In genomic region chr4:130177087-130177486, GRCm38 (mm10) we compare ENCODE assay signal across 12 mouse cellular contexts. TPM values are rescaled to one million over a fixed set of nuclear protein-coding genes. Genes with fewer than 3 reads are reported as not detected.
A peak's percentile ranks its signal among the peaks of the same experiment; 100 is the strongest.
DNase-seq lines count a peak whose midpoint lies in the region; ATAC-seq and TF ChIP-seq lines count a peak whose summit lies in the region.
"Had no signal": no experiment of that assay in that cellular context is flagged by ENCODE, and none has a peak within 500 bp of the region (broad histone marks: within the 10 kb centered on the region; RNA-seq: fewer than 3 reads in every experiment).

No protein-coding gene starts in this region.

- peak overlapping the region; percentile 40 to 62; a peak in 3 of 4 replicates for H3K27ac ChIP-seq in heart, embryonic 14.5 days (replicated peaks in 1 of 2; ENCODE audit: control insufficient read depth in 1 of 2, insufficient read depth in 1 of 2, low read depth in 2 of 2, low read length in 2 of 2)
- no peak overlapping the region for H3K27ac ChIP-seq in layer of hippocampus, adult 2 months

- ATAC-seq in heart, embryonic 14.5 days (ENCODE audit: insufficient number of reproducible peaks, insufficient read depth, low FRiP score, low read depth), result peak; percentile 18
- ATAC-seq in CD4-positive, CD25-positive, alpha-beta regulatory T cell, adult 4 months, result no peak

- TF ChIP-seq CTCF in layer of hippocampus, adult 2 months (conservative IDR thresholded peaks at IDR 0.05), result no peak

- no peak overlapping the region for H3K4me2 ChIP-seq in heart, embryonic 14.5 days (ENCODE audit: low read length)

- peak; percentile 79 for DNase-seq in 3134 (ENCODE audit: extremely low read depth, insufficient read length, low spot score)
- peak; percentile 89 for DNase-seq in adrenal gland, adult 2 months
- peak; percentile 65 to 81 for DNase-seq in kidney, postnatal 25 days
- no peak for DNase-seq in cerebellum, postnatal 36 days
- no peak for DNase-seq in retina, embryonic 14.5 days (ENCODE audit: low spot score)
- no peak for DNase-seq in layer of hippocampus, adult 2 months (ENCODE audit: low spot score in 2 of 2)
- DNase-seq: cerebellum, postnatal 25 days had no signal

- no peaks in the 10 kb centered on the region for H3K36me3 ChIP-seq in heart, embryonic 14.5 days (ENCODE audit: control insufficient read depth, insufficient read depth, low read length)

- 15% methylated on average over 4 of the region's 4 CpGs for WGBS in heart, embryonic 14.5 days

- H3K4me1 ChIP-seq in heart, embryonic 14.5 days (ENCODE audit: control insufficient read depth in 2 of 2, insufficient read depth in 2 of 2, low read length in 2 of 2), result peaks cover 54 to 67% of the 10 kb centered on the region in 2 experiments

- H3K27me3 ChIP-seq in heart, embryonic 14.5 days (ENCODE audit: control insufficient read depth, insufficient read depth, low read length), result no peaks in the 10 kb centered on the region

- no peak overlapping the region for H3K4me3 ChIP-seq in heart, embryonic 14.5 days (ENCODE audit: control insufficient read depth in 1 of 2, insufficient read depth in 1 of 2, low read depth in 1 of 2, low read length in 2 of 2)
- no peak overlapping the region for H3K4me3 ChIP-seq in layer of hippocampus, adult 2 months

- H3K9ac ChIP-seq in heart, embryonic 14.5 days (ENCODE audit: low read length), result peak overlapping the region; percentile 39; the same call in 1 of the 2 replicates

- no peaks in the 10 kb centered on the region for H3K9me3 ChIP-seq in heart, embryonic 14.5 days (ENCODE audit: control insufficient read depth, low read length)

RNA-seq across cellular contexts. Expression of gene Tinagl1, which starts 2.2 kb away (rescaled TPM):
- total RNA-seq in adrenal gland, adult 2 months (2021), result 100 to 1,000 TPM; 115 to 136 TPM
- 311 and 341 TPM in 2 replicates for polyA plus RNA-seq in adrenal gland, adult 2 months (2012; rRNA removed)
- polyA plus RNA-seq in heart, embryonic 14.5 days (2014; fragmentation: Nextera tagmentation; extraction: Ambion mirVana), result 31.5 and 34.4 TPM in 2 replicates
- polyA plus RNA-seq in CD4-positive, CD25-positive, alpha-beta regulatory T cell, adult 4 months (2017; shearing (Covaris generic)), result not detected
- total RNA-seq in layer of hippocampus, adult 2 months (2021), result 10 to 100 TPM in 1 of 2 experiments, 1 to 10 TPM in 1; 9.1 to 11.7 TPM

RNA-seq across cellular contexts. Expression of gene Hcrtr1, which starts 37.9 kb away (rescaled TPM):
- total RNA-seq in adrenal gland, adult 2 months (2021), result under 1 TPM; 0.69 to 0.86 TPM
- polyA plus RNA-seq in adrenal gland, adult 2 months (2012; rRNA removed), result 7.6 and 10.5 TPM in 2 replicates
- polyA plus RNA-seq in heart, embryonic 14.5 days (2014; fragmentation: Nextera tagmentation; extraction: Ambion mirVana), result 0.15 TPM in 1 of 2 replicates, not detected in the other
- not detected for polyA plus RNA-seq in CD4-positive, CD25-positive, alpha-beta regulatory T cell, adult 4 months (2017; shearing (Covaris generic))
- 1 to 10 TPM; 2.7 to 2.8 TPM for total RNA-seq in layer of hippocampus, adult 2 months (2021)
- total RNA-seq: neutrophil, adult 5-6 weeks had no signal

RNA-seq across cellular contexts. Expression of gene Gm853, which starts 45.1 kb away (rescaled TPM):
- not detected for total RNA-seq in adrenal gland, adult 2 months (2021)
- polyA plus RNA-seq in adrenal gland, adult 2 months (2012; rRNA removed), result not detected in 2 replicates
- not detected in 2 replicates for polyA plus RNA-seq in heart, embryonic 14.5 days (2014; fragmentation: Nextera tagmentation; extraction: Ambion mirVana)
- not detected for polyA plus RNA-seq in CD4-positive, CD25-positive, alpha-beta regulatory T cell, adult 4 months (2017; shearing (Covaris generic))
- under 1 TPM in 1 of 2 experiments, not detected in 1; 0.15 TPM for total RNA-seq in layer of hippocampus, adult 2 months (2021)
- total RNA-seq: neutrophil, adult 5-6 weeks had no signal
- polyA plus RNA-seq: gonadal fat pad, adult 2 months; liver, embryonic 16.5 days had no signal

Comparison
In these comparisons a context has a peak if more than half of its experiments do, and no peak if none do; other contexts are left out.
1. DNase-seq: peak in 3134 (single experiment), adrenal gland, adult 2 months (single experiment) and kidney, postnatal 25 days (2 of 2); none in cerebellum, postnatal 36 days (0 of 2), retina, embryonic 14.5 days (single experiment) and layer of hippocampus, adult 2 months (0 of 2).
2. RNA of gene Tinagl1, which starts 2.2 kb away (polyA plus RNA-seq): 311 to 341 TPM in adrenal gland, adult 2 months and 31.5 to 34.4 TPM in heart, embryonic 14.5 days; not detected in CD4-positive, CD25-positive, alpha-beta regulatory T cell, adult 4 months; every median in the first group is over 10 times any median in the second.